Mouse (Mus musculus) layer of hippocampus, adult 9-11 months (tissue): ENCODE data around the gene Pla2g5.
"Not testable (repeated sequence)": the region's sequence is repeated elsewhere in the genome, so short reads cannot be mapped to it uniquely, and the experiment has no call there.

Experiments used
- DNase-seq: peaks from one replicate; pipeline ENCODE4 v3.0.0; 2022

Gene Pla2g5

GRCm38 (mm10) chr4:138857576-138857975, 5.7 kb downstream of the Pla2g5 start:
- DNase-seq = no peak

GRCm38 (mm10) chr4:138856491-138856890, 6.8 kb downstream of the Pla2g5 start:
- DNase-seq = peak; percentile 65

GRCm38 (mm10) chr4:138855092-138855632, 8.1 kb downstream of the Pla2g5 start:
- DNase-seq = no peak

DNA sequence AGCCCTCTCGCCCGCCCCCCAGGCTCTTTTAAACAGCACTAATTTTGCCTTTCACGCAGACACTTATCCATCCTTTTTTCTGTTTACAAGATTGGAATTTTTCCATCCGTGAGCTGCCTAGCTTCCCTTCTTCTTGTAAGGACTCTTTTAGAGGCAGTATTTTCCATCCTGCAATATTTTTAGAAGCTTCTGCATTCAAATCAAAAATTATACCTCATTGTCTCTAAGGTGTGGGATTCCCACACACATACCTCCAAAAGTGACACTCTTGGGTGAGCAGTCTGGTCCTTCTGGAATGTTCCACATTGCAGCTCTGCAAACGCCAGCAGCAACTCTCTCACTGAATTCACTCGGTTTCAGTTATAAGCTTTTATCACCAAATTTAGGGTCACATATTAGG, 10.3 kb downstream of the Pla2g5 start:
- no peak for DNase-seq

GRCm38 (mm10) chr4:138851463-138851862, 11.8 kb downstream of the Pla2g5 start:
- peak; percentile 48 for DNase-seq

DNA sequence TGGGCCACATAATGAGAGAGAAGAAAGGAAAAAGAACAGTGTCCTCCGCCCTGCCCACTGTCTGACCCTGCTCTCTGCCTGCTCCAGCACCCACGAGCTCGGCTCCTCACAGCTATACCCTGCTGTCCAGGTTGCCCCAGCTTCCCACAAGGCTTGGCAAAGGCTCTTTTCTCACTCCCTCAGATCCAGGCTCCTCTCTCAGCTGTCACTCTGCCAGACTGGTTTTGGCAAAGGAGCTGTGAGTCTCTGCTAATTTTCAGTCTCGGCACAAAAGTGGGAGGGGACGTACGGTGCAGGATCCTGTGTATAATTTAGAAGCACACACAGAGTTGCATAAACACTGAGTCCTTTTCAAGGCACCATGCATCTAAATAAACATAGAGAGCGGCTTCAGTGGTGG, 21.9 kb downstream of the Pla2g5 start:
- DNase-seq = peak; percentile 91

DNA sequence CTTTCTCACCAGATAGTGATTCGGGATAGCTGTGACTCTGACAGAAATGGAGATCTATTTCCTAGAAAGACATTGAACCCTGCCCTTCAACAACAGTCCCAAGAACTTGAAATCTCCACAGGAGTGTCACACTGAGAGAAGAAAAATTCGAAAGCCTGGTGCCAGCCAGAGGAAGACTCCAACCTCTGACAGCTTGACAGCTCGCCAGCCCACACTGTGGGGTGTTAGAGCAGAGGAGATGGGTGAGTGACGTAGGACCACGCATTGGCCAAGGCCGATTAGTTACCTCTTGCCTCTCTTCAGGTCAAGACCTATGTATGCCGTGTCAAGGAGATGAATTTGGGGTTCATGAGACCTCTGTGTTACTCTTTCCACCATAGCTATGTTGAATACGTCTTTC, 22.6 kb downstream of the Pla2g5 start:
- DNase-seq = no peak

- DNase-seq = no peak
Measured at GRCm38 (mm10) chr4:138839806-138840205, 23.5 kb downstream of the Pla2g5 start.

DNA sequence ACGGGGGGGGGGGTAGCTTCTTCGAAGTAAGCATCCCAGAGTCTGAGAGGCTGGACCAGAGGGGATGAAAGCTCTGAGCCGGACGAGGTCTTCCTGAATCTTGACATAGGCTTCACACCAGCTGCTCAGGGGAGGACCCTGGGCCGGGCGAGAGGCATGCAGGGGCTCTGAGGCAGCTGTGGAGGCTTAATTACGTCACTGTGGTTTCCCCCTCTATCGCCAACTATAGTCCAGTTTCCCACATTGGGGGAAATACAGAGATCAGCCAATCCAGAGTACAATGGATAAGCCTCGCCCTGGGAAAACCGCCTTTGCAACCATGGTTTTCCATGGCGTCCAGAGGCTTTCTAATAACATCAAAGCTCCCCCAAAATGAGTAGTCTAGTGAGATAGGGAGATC, 36.1 kb downstream of the Pla2g5 start:
- no peak for DNase-seq

GRCm38 (mm10) chr4:138825751-138826567, 37.3 kb downstream of the Pla2g5 start:
- DNase-seq = no peak

- DNase-seq = no peak
Measured at GRCm38 (mm10) chr4:138824660-138825059, 38.6 kb downstream of the Pla2g5 start.

GRCm38 (mm10) chr4:138824161-138824560, 39.1 kb downstream of the Pla2g5 start:
- not testable (repeated sequence) for DNase-seq

DNA sequence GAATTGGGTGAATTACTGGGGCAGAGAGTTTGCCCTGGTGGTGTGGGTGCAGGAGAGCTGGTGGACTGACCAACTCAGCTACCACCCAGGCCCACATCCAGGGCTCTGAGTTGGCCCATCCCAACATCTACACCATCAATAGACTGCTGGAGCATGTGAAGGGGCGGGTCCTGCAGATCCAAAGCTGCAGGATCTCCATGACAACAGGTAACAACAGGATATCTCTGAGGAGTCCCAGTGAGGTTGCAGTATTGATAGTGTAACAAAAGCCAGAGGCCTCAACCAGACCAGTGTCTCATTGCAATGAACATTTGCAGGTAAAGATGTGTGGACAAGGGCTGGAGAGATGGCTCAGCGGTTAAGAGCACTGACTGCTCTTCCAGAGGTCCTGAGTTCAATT, 42.2 kb downstream of the Pla2g5 start:
- no peak for DNase-seq

DNA sequence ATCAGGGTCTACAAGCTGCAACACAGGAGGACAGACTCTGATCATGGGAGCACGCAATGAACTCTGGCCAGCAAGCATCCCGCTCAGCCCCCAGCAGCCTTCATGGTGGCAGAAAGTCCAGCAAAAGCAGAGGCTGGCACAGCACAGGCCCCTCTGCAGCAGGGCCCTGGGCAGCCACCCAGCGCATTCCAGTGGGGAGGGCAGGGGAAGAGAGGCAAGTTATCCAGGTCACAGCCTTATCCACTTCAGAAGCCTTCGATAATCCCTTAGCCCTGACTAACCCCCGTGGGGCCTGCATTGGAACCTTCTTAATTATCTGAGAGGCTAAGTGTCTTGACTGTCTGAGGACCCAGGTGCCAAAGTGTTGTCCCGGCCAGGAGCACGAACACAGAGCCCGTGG, 44.2 kb downstream of the Pla2g5 start:
- DNase-seq = no peak

GRCm38 (mm10) chr4:138817736-138818135, 45.5 kb downstream of the Pla2g5 start:
- DNase-seq = no peak

DNA sequence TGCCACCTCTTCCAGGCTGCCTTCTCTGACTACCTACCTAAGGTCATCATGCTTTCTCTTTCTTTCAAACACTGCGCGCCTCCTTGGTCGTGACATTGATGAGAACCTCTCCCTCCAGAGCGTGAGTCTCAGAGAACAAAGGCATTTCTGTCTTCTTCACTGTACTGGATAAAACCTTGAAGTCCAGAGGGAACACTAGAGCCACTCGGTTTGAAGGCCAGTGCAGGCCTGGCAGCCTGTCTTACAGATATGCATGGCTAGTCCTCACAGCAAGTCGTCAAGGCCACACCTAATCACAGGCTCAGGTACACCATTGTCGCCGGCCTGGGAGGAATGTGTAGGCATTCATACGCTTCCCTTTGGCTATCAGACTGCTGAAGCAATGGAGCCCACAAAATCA, 47.1 kb downstream of the Pla2g5 start:
- DNase-seq = no peak

- no peak for DNase-seq
Measured at GRCm38 (mm10) chr4:138806920-138807541, 56.3 kb downstream of the Pla2g5 start.

- no peak for DNase-seq
Measured at GRCm38 (mm10) chr4:138806160-138806559, 57.1 kb downstream of the Pla2g5 start.

- no peak for DNase-seq
Measured at GRCm38 (mm10) chr4:138805248-138805647, 58.0 kb downstream of the Pla2g5 start.

DNA sequence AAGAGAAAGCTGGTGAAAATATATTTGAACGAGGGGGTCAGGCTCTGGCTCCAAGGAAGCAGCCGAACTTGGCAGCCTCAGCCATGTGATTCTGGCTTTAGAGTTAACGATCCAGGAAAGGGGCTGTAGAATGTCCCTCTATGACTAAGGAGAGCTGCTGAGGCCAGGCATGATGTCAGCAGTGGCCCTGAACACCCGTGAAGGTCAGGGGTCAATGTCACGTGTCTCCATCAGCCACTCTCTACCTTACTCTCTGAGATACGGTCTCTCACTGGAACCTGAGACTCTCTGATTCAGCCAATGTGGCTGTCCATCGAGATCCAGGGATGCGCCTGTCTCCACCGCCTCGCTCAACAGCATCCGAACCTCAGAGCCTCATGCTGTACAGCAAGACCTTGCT, 60.4 kb downstream of the Pla2g5 start:
- no peak for DNase-seq

GRCm38 (mm10) chr4:138801631-138802030, 61.7 kb downstream of the Pla2g5 start:
- DNase-seq = peak; percentile 55

GRCm38 (mm10) chr4:138800134-138800744, 63.0 kb downstream of the Pla2g5 start:
- DNase-seq = no peak

DNA sequence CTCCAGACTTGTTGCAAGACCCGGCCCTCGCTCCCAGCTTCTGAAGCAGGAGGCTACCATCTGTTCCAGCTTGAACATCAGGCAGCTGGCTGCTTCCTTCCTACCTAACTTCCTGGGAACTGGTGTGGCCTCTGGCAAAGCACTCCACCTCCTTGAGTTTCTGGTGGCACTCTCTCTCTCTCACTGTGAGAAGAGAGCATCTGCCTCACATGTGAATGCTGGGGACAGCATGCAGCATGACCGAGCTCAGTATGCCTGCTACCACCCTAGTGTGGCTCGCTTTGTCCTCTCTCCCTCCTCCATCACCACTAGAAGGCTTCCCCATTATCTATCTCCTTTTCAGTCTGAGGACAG, 66.1 kb downstream of the Pla2g5 start:
- peak; percentile 50 for DNase-seq
